In the genomic region with DNA sequence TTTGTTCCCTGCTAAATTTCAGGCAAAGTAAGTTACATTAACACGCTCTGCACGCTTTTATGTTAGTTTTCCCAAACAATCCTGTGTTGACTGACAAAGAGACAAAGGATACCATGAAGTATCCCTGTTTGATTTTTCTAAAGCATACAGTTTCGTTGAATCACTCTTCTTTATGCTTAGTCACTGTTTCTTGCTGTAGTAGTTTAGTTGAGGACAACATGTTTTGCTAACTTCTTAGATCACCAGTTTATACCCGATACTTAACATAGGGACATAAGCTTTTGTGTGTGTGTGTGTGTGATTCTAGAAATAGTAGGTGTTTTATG, we compare ENCODE assay signal across 8 mouse cellular contexts. TPM values are rescaled to one million over a fixed set of nuclear protein-coding genes. Genes with fewer than 3 reads are reported as not detected.
DNase-seq lines count a peak whose midpoint lies in the region; ATAC-seq and TF ChIP-seq lines count a peak whose summit lies in the region.

No protein-coding gene starts in this region.

- H3K4me1 ChIP-seq in spleen, adult 2 months (ENCODE audit: control insufficient read depth, insufficient read depth, insufficient read length): no peaks in the 10 kb centered on the region
- H3K4me1 ChIP-seq in embryonic facial prominence, embryonic 14.5 days (ENCODE audit: control insufficient read depth, insufficient read depth, low read length): 0 out of 2 replicates have a peak, but pooled peaks cover 3% of the 10 kb centered on the region
- H3K4me1 ChIP-seq in limb, embryonic 13.5 days: peaks cover 13% of the 10 kb centered on the region
- no peaks in the 10 kb centered on the region for H3K4me1 ChIP-seq in stomach, embryonic 15.5 days
- H3K4me1 ChIP-seq in cerebellum, adult 2 months (ENCODE audit: control insufficient read depth, insufficient read depth, low read length): no peaks in the 10 kb centered on the region; the same call in 1 of the 2 replicates

- H3K4me3 ChIP-seq in spleen, adult 2 months (ENCODE audit: extremely low read depth, insufficient read depth, insufficient read length): peak overlapping the region; percentile 4; the same call in 1 of the 2 replicates
- peak overlapping the region; percentile 77 for H3K4me3 ChIP-seq in embryonic facial prominence, embryonic 14.5 days (ENCODE audit: low read depth, low read length)
- peak overlapping the region; percentile 94 for H3K4me3 ChIP-seq in limb, embryonic 13.5 days
- peak overlapping the region; percentile 95 for H3K4me3 ChIP-seq in stomach, embryonic 15.5 days (replicated peaks)
- no peak overlapping the region for H3K4me3 ChIP-seq in cerebellum, adult 2 months (replicated peaks; ENCODE audit: insufficient read depth, low read depth, low read length)

- TF ChIP-seq POLR2A in spleen, adult 2 months (IDR thresholded peaks at IDR 0.05; ENCODE audit: low read depth, low read length): no peak
- TF ChIP-seq POLR2A in cerebellum, adult 2 months (IDR thresholded peaks at IDR 0.05; ENCODE audit: borderline replicate concordance, insufficient read depth, low read length): no peak

- H3K9ac ChIP-seq in embryonic facial prominence, embryonic 14.5 days (ENCODE audit: low read depth, low read length): peak overlapping the region; percentile 96
- peak overlapping the region; percentile 97 for H3K9ac ChIP-seq in limb, embryonic 13.5 days
- peak overlapping the region; percentile 86; the same call in 1 of the 2 replicates for H3K9ac ChIP-seq in stomach, embryonic 15.5 days

- H3K36me3 ChIP-seq in spleen, adult 2 months (ENCODE audit: control insufficient read depth, insufficient read depth, low read length): no peaks in the 10 kb centered on the region
- H3K36me3 ChIP-seq in embryonic facial prominence, embryonic 14.5 days (ENCODE audit: control insufficient read depth, insufficient read depth, low read length): no peaks in the 10 kb centered on the region
- 0 out of 2 replicates have a peak, but pooled peaks cover 3% of the 10 kb centered on the region for H3K36me3 ChIP-seq in limb, embryonic 13.5 days
- no peaks in the 10 kb centered on the region for H3K36me3 ChIP-seq in stomach, embryonic 15.5 days

- H3K4me2 ChIP-seq in embryonic facial prominence, embryonic 14.5 days (ENCODE audit: low read depth, low read length): peak overlapping the region; percentile 90
- peak overlapping the region; percentile 85 for H3K4me2 ChIP-seq in limb, embryonic 13.5 days (replicated peaks)
- peak overlapping the region; percentile 45 for H3K4me2 ChIP-seq in stomach, embryonic 15.5 days

- WGBS in spleen, adult 2 months: 27% methylated on average over 4 of the region's 4 CpGs
- 2% methylated on average over 4 of the region's 4 CpGs for WGBS in embryonic facial prominence, embryonic 14.5 days
- 1% methylated on average over 4 of the region's 4 CpGs for WGBS in limb, embryonic 13.5 days
- 2% methylated on average over 4 of the region's 4 CpGs for WGBS in stomach, embryonic 15.5 days
- 20% methylated on average over 4 of the region's 4 CpGs for WGBS in cerebellum, adult 2 months

- H3K27me3 ChIP-seq in spleen, adult 2 months (ENCODE audit: control insufficient read depth, insufficient read depth, low read length): peaks cover 9% of the 10 kb centered on the region; the same call in 1 of the 2 replicates
- H3K27me3 ChIP-seq in embryonic facial prominence, embryonic 14.5 days (replicated peaks; ENCODE audit: control insufficient read depth, insufficient read depth, low read length): no peaks in the 10 kb centered on the region
- H3K27me3 ChIP-seq in limb, embryonic 13.5 days: no peaks in the 10 kb centered on the region
- H3K27me3 ChIP-seq in stomach, embryonic 15.5 days (replicated peaks): no peaks in the 10 kb centered on the region
- H3K27me3 ChIP-seq in cerebellum, adult 2 months (ENCODE audit: control insufficient read depth, insufficient read depth, low read length): no peaks in the 10 kb centered on the region

- DNase-seq in spleen, adult 2 months (ENCODE audit: low read depth in 1 of 2, low spot score in 2 of 2): no peak
- DNase-seq in spleen, postnatal 10 days (ENCODE audit: low spot score in 2 of 2): no peak
- DNase-seq in embryonic facial prominence, embryonic 14.5 days (ENCODE audit: low spot score): peak; percentile 47
- no peak for DNase-seq in cerebellum, adult 2 months
- DNase-seq in thymus, postnatal 4 days: no peak
- no peak for DNase-seq in cerebellum, adult 18-20 months

- no peak overlapping the region for H3K27ac ChIP-seq in spleen, adult 2 months (ENCODE audit: insufficient read depth, low read length)
- H3K27ac ChIP-seq in embryonic facial prominence, embryonic 14.5 days (replicated peaks; ENCODE audit: low read depth, low read length): peak overlapping the region; percentile 95
- peak overlapping the region; percentile 97; the same call in 1 of the 2 replicates for H3K27ac ChIP-seq in limb, embryonic 13.5 days
- peak overlapping the region; percentile 99; the same call in 1 of the 2 replicates for H3K27ac ChIP-seq in stomach, embryonic 15.5 days
- H3K27ac ChIP-seq in cerebellum, adult 2 months (ENCODE audit: insufficient read depth, low read length): no peak overlapping the region

- no peak for TF ChIP-seq CTCF in spleen, adult 2 months (IDR thresholded peaks at IDR 0.05; ENCODE audit: extremely low read depth, insufficient read depth, insufficient read length, insufficient replicate concordance)
- TF ChIP-seq CTCF in cerebellum, adult 2 months (IDR thresholded peaks at IDR 0.05; ENCODE audit: borderline replicate concordance, insufficient read depth, low read depth, low read length): no peak

- H3K9me3 ChIP-seq in embryonic facial prominence, embryonic 14.5 days (ENCODE audit: control insufficient read depth, low read length): no peaks in the 10 kb centered on the region
- H3K9me3 ChIP-seq in limb, embryonic 13.5 days: no peaks in the 10 kb centered on the region
- H3K9me3 ChIP-seq in stomach, embryonic 15.5 days: no peaks in the 10 kb centered on the region

- ATAC-seq in embryonic facial prominence, embryonic 14.5 days (ENCODE audit: low read depth): no peak
- ATAC-seq in limb, embryonic 13.5 days (ENCODE audit: low FRiP score, low read depth): no peak
- ATAC-seq in stomach, embryonic 15.5 days (ENCODE audit: insufficient read depth, low FRiP score, low read depth): no peak

RNA-seq across cellular contexts. Expression of a gene that starts 1.1 kb away (rescaled TPM):
- 1.5 and 2.6 TPM in 2 replicates for polyA plus RNA-seq in spleen, adult 2 months (2012; rRNA removed)
- 21.4 and 24.2 TPM in 2 replicates for polyA plus RNA-seq in embryonic facial prominence, embryonic 14.5 days (2014; fragmentation: Nextera tagmentation; extraction: Ambion mirVana)
- polyA plus RNA-seq in limb, embryonic 13.5 days (2015; fragmentation: Nextera tagmentation; extraction: Ambion mirVana): 45.1 and 46.1 TPM in 2 replicates
- polyA plus RNA-seq in stomach, embryonic 15.5 days (2015; fragmentation: Nextera tagmentation; extraction: Ambion mirVana): 30.0 and 32.7 TPM in 2 replicates
- polyA plus RNA-seq in cerebellum, adult 2 months (2012; rRNA removed): 4.8 and 5.5 TPM in 2 replicates

Comparison
In these comparisons a context has a peak if more than half of its experiments do, and no peak if none do; other contexts are left out.
1. H3K27ac ChIP-seq: peak in embryonic facial prominence, embryonic 14.5 days (single experiment), limb, embryonic 13.5 days (single experiment) and stomach, embryonic 15.5 days (single experiment); none in spleen, adult 2 months (single experiment) and cerebellum, adult 2 months (single experiment).
2. Peak in every context shown above with its lines, with median percentiles within 50 percentile points of each other: H3K4me2 ChIP-seq and H3K9ac ChIP-seq.